Mouse (Mus musculus): ENCODE data around the gene Odam. TPM values are rescaled to one million over a fixed set of nuclear protein-coding genes. Genes with fewer than 3 reads are reported as not detected.

Odam gene
- polyA plus RNA-seq, 1 experiment from 2014 or later = not detected

Other genes with a start within 250 kb of the Odam start
- gene Csn1s1, start 218.8 kb upstream of the Odam start, polyA plus RNA-seq (2015; fragmentation: Nextera tagmentation; extraction: Ambion mirVana) = not detected in 2 replicates
- gene Csn2, start 185.4 kb upstream of the Odam start, polyA plus RNA-seq (2015; fragmentation: Nextera tagmentation; extraction: Ambion mirVana) = not detected in 2 replicates
- not detected in 2 replicates for gene Csn1s2a, start 110.5 kb upstream of the Odam start, polyA plus RNA-seq (2015; fragmentation: Nextera tagmentation; extraction: Ambion mirVana)
- gene Csn1s2b, start 76.9 kb upstream of the Odam start, polyA plus RNA-seq (2015; fragmentation: Nextera tagmentation; extraction: Ambion mirVana) = not detected in 2 replicates
- gene Prr27, start 59.3 kb upstream of the Odam start, polyA plus RNA-seq (2015; fragmentation: Nextera tagmentation; extraction: Ambion mirVana) = not detected in 2 replicates
- not detected in 2 replicates for gene Csn3, start 40.5 kb downstream of the Odam start, polyA plus RNA-seq (2015; fragmentation: Nextera tagmentation; extraction: Ambion mirVana)
- not detected in 2 replicates for gene 2310003L06Rik, start 84.4 kb downstream of the Odam start, polyA plus RNA-seq (2015; fragmentation: Nextera tagmentation; extraction: Ambion mirVana)
- gene Gm28434, start 84.5 kb downstream of the Odam start, polyA plus RNA-seq (2015; fragmentation: Nextera tagmentation; extraction: Ambion mirVana) = not detected in 2 replicates
- gene Cabs1, start 94.4 kb downstream of the Odam start, polyA plus RNA-seq (2015; fragmentation: Nextera tagmentation; extraction: Ambion mirVana) = not detected in 2 replicates
- gene Smr3a, start 117.5 kb downstream of the Odam start, polyA plus RNA-seq (2015; fragmentation: Nextera tagmentation; extraction: Ambion mirVana) = not detected in 2 replicates
- gene Smr2, start 201.5 kb downstream of the Odam start, polyA plus RNA-seq (2015; fragmentation: Nextera tagmentation; extraction: Ambion mirVana) = not detected in 2 replicates
- gene Gm11116, start 226.5 kb downstream of the Odam start, polyA plus RNA-seq (2015; fragmentation: Nextera tagmentation; extraction: Ambion mirVana) = not detected in 2 replicates

Data from hindbrain, embryonic 16.5 days (tissue).